Mouse (Mus musculus) 416B (cell line): ENCODE measurements at regions not wholly inside any gene's neighbourhood (a gene's known extent, or its start where the extent isn't known, plus 50 kb on each side); places are given as distances from the start of the nearest gene placed in this dataset.
A peak's percentile ranks its signal among the peaks of the same experiment; 100 is the strongest.

ENCODE experiments used
- DNase-seq: peaks from one replicate; pipeline ENCODE4 v3.0.0; 2011; ENCODE audit warnings: low read depth

- no peak for DNase-seq
These were observed 60.0 kb upstream of the Gpr141 start for GRCm38 (mm10) chr13:19883896-19884658.

DNA sequence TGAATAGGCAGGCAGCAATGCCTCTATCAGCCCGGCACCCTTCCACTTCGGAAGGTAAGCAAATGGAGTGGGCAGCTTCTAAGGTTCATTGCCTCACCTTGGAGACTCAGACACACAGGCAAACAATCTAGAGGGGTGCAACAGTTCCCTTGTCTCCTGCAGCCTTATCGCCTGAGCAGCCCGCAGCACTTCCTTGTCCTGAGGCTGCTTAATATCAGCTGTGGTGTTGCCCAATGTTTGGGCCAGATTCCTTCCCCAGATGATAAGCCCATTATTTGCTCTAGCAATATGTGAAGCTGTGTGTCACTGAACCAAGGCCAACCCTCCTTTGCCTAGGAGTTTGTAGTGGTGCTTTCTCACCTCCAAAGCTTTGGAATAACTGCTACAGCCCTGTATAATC, 58.8 kb upstream of the Gpr141 start:
- peak; percentile 84 for DNase-seq

DNA sequence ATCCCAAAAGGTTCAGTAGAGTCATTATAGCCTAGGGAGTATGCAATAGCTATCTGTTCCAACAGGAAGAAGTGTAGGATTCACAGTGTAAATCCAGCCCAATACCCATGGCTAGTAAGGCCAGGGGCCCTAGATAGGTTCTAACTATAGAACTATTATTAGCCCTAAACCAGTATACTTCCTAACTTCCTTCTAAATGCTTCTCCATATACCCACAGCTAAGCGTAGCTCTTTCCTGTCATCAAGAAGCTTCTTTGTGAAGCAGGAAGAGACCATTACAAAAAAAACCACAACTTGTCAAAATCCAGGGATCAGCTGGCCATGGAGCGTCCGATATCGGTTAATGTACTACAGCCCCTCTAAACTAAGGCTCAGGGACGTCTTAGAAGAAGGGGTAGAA, 57.7 kb upstream of the Gpr141 start:
- peak; percentile 25 for DNase-seq

GRCm38 (mm10) chr13:19874621-19875249, 50.7 kb upstream of the Gpr141 start:
- DNase-seq: peak; percentile 78
